Mouse (Mus musculus): ENCODE measurements at regions not wholly inside any gene's neighbourhood (a gene's known extent, or its start where the extent isn't known, plus 50 kb on each side); places are given as distances from the start of the nearest gene placed in this dataset.

- no peak for DNase-seq
Measured at GRCm38 (mm10) chr11:31784332-31784901, 87.6 kb upstream of the Cpeb4 start.

GRCm38 (mm10) chr11:31785160-31785559 lies 86.9 kb upstream of the Cpeb4 start:
- DNase-seq, result no peak

- no peak for DNase-seq
Measured at GRCm38 (mm10) chr11:31787376-31787775, 84.6 kb upstream of the Cpeb4 start.

DNA sequence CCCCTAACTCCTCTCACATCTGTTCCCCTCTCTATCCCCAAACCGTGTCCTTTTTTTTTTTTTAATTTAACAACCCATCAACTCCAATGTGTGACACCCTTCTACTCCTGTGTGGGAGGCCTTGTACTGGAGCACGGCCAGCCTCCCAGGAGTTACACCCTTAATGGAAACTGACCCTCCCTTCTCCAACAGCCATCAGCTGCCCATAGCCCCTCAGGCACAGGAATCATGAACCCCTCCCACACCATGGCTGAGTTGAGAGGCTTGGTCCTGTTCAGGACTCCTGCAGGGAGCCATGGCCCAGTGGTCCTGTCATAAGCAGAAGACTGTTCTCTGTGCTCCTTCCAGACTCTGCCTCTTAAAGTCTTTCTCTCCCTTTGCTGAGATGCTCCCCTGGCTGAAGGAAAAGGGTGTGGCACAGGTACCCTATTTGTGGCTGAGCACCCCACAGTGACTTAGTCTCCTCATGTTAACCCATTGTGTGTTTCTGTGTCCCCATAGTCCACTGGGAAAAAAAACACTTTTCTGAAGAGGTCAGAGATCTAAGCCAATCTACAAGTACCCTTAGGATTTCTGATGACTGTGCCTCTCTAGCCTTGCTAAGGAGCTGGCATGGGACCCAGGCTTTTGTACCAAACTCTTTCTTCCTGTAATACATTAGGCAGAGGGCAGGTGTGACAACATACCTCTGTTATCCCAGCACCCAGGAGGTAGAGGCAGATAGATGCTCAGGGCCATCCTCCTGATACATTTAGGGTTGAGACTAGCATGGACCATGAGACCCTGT lies 83.9 kb upstream of the Cpeb4 start:
- no peak for DNase-seq

- DNase-seq, result no peak
Measured at GRCm38 (mm10) chr11:31789967-31790366, 82.0 kb upstream of the Cpeb4 start.

- no peak for DNase-seq
Measured at GRCm38 (mm10) chr11:31791264-31791663, 80.7 kb upstream of the Cpeb4 start.

DNA sequence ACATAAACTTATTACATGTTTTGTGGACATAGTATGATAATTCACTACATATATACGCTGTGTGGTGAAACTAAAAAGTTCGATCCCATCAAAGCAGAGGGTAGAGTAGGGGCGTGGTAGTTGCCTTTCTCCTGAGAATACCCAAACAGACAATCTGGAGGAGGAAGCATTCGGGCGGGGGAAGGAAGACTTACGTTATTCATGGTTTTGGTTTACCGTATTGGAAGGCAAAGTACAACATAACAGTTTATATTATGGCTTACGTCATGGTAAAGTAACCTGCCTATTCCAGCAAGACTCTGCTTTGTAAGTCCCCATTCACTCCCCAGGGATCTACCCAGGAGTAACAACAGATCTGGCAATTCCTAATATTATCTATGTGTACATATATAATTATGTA lies 76.9 kb upstream of the Cpeb4 start:
- DNase-seq, result no peak

GRCm38 (mm10) chr11:31796245-31796644 lies 75.8 kb upstream of the Cpeb4 start:
- DNase-seq, result peak; percentile 84

DNA sequence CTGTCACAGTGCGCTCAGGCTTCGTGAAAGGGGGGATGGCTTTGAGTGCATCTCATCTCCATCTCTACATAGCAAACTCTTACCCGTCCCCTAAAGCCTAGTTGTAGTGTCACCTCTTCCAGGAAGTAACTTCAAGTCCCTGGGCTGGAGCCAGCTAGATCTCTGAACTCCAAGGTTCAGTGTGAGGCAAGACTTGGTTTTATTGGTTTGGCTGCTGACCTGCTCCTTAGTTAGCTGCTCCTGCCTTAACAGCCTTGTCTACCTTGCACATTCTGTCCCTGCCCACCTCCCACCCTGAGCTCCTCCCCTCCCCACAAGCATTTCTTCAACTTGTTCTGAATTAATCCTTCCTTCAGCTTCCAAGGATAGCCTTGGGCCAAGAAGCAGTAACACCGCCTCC lies 70.4 kb upstream of the Cpeb4 start:
- DNase-seq, result no peak

GRCm38 (mm10) chr11:31803319-31803891 lies 68.6 kb upstream of the Cpeb4 start:
- no peak for DNase-seq

DNA sequence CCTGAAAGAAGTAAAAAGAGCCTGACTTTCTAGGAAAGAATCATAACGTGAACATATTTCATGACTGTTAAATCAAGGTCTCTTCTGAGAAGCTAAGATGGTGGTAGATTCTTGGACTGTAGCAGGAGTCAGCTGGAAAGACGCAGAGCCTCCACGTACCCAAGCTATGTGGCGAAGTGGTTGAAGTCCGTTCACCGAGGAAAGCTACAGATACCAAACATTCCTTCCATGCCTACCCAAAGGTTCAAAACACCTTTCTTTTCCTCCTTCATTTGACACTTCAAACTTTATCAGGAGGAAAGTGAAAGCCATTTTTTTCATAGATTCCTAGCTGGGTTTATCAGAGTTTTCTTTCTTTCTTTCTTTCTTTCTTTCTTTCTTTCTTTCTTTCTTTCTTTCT lies 67.5 kb upstream of the Cpeb4 start:
- DNase-seq, result no peak

DNA sequence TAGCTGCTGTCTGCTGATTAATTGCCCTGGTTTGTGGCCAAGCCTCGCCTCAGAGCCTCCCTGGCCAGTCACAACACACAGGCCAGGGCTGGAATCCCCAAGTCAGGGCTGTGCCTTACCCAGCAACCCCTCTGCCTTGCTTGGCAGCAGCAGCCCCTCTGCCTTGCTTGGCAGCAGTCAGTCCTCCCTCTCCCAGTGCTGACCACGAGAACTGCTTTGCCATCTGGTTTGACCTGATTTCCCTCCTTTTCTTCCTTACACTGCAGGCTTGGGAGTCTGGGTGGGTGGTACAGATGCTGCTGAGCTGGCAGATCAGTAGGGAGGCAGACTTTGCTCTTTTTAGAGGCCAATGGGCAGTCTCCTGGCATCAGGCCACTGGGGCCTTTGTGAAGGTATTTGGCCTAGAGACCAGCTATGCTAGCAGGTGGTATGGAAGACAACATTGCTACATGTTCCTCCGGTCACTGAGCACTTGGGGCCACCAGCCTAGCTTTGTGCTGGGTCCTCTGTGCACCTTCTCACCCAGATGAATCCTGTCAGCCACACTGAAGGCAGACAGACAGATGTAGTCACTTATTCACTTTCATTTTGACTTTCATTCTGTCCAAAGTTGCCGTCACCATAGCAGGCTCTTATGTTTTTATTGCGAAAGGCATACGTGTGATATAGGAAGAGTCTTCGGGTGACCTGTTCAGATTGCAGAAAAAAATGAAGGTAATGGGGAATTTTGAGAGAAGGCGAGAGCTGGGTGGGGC lies 64.4 kb upstream of the Cpeb4 start:
- peak; percentile 53 for DNase-seq

DNA sequence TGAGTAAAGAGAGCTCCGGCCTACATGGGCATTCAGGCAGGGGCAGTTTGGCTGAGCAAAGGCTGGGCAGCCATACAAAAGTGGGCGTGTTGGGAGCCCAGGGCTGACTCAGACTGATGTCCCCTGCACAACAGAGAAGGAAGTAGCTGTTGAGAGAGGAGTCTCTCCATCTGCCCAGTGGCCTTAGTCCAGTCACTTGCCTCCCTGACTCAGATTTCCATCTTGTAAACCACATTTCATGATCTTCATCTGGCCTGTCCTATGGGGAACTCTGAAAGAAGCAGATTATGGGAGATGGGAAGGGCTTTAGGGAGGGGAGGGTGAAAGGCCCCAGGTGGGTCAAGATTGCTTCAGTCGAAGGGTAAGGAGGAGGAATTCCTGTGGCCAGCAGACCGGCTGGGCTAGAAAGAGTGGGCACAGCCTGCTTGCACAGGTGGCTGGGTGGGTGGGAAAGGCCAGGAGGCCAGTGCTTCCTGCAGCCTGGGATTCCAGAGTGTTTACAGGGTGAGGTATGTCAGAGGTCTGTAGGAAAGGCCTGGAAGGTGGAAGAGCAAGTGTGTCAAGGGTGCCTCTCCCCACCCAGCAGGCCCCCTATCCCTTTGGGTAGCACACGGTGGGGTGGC lies 63.7 kb upstream of the Cpeb4 start:
- no peak for DNase-seq

- no peak for DNase-seq
Measured at GRCm38 (mm10) chr11:31810011-31810786, 61.8 kb upstream of the Cpeb4 start.

DNA sequence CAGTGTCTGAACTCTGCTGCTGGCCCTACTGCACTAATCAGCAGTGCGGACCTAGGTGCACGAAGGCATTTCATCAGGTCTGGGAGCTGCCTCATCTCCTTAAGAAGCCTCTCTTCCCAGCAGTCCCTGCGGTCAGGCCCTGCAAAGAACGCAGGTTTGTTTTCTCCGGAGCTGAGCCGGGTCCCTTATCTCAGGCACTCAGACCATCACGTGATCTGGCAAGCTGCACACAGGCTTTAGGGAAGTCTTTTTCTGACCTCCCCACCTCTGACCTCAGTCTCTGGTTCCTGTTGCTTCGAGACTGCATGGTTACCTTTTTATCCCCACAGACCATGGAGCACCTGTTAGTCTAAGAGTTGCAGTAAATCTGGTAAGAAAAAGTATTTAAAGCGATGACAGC lies 59.8 kb upstream of the Cpeb4 start:
- DNase-seq, result no peak

- DNase-seq, result no peak
Measured at GRCm38 (mm10) chr11:31814616-31815015, 57.4 kb upstream of the Cpeb4 start.

DNA sequence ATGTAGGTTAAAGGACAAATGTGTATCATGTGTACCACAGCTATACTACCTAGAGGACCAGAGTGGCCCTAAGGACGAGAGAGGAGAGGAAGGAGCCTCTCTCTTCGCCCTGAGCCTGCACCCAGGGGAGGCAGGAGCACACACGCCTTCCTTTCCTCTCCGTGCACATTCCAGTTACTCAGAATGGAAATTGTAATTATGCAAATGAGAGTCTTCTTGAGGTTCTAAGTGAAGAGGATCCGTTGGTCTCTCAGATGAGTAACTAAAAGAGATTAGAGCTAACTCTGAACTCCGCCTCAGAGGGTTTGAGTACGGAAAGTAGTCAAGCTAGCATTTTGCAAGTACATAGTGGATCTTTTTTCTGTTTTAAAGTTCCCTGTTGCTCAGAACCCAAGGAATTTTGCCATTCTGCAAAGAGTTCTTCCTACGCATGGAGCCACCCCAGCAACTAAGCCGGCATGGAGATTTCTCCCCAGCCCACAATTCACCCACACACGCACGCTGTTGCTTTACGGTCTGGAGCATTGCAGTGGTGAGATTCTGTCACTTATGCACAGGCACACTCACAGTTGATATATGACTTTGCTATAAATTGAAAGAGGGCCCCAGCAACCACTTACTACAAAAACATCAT lies 56.0 kb upstream of the Cpeb4 start:
- no peak for DNase-seq

- DNase-seq, result no peak
Measured at GRCm38 (mm10) chr11:31818032-31818431, 54.0 kb upstream of the Cpeb4 start.

DNA sequence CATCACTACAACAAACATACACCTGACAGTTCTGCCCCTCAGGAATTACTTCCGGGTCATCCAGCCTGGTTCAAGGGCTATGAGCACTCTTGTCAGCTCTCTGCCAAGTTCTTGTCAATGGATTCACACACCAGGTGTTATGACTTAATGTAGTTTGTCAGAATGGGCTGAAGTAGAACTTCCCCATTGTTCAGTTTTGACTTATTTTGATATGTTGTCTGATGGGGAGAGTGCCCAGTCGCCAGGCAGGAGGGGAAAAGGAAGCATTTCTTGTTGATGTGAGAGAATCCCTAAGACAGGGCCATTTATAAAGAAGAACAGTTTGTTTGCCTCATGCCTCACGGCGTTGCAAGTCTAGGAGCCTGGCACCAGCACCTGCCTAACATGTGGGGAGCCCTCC lies 52.0 kb upstream of the Cpeb4 start:
- no peak for DNase-seq

DNA sequence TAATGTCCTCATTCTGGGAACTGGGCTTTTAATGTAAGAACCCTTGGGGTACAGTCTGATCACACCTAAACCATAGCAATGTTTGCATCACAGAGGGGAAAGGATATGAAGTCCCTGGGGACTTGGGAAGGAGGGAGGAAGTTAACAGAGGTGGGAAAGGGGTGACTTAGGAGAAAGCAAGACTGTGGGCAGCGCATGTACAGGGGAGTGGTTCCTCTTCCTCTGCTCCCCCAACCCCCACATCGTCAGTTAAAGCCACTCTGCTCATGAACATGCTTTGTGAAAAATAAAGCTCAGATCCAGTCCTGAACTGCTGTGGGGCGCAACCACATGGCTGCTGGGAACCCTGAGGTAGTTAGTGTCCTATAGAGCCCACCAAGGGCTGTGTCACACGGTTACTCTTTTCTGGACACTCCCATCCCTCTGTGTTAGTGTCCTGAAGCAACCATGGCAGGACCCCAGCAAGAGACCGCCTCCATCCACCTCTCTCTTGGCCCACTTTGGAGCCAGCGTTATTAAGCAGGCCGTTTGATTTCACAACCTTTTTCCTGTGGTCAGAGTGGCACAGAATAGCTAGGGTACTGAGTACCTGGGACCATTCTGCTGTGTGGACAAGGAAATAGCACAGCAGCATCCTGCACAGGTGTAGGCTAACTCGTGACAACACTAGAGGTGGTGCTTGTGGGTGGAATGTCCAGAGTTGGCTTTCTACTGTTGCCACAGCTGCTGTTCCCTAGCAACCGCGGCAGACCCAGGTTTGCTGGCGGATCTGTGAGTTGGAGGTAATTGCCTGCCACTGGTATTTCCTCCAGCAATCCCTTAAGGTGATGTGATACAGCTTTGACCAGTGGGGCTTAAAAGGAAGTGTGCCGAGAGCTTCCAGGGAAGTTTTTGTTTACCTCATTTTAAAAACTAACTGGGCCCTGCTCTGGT lies 50.3 kb upstream of the Cpeb4 start:
- no peak for DNase-seq
